Mouse (Mus musculus) cerebellum, adult (tissue): ENCODE measurements around the gene Fam168b.

Experiments
- ATAC-seq: cut with Nextera tagmentation; 2 replicates; pipeline ENCODE4 v1.9.2; 2017; ENCODE audit warnings: mild to moderate bottlenecking, moderate library complexity, mixed read lengths; ENCODE audit not compliant: insufficient number of reproducible peaks, low FRiP score, low TSS enrichment

The Fam168b gene

DNA sequence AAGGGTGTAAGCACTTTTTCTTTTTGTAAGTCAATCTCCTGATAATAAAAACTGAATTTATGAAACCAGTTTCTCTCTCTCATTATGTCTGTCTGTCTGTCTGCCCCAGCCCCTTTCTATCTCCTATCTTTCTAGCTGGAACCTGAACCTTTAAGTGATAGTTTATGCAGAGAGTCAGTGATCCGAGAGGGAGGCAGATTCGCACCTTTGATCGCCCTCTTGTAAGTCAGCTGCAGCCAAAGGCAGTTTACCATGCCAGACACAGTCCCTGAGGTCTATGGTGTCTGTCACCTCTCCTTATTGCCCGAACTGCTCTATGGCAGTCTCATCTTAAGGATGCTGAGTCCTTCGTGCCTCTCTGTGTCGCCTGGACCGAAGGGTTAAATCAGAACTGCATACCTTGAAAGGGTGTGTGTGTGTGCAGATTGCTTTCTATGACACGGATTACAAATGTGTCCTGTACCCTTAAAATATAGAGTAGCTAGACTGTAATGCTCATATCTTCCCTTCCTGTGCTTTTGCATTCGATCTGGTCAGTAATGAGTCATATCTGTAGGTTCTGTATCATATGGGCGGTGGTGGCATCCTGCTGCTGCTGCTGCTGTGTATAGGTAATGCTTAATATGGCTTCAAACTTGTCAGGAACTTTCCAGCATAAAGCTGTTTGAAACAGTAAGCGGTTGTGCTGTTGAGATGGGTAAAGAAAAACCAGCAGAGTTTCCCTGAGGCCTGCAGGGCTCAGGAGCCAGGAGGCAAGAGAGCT, 9.4 kb upstream of the Fam168b start:
- no peak for ATAC-seq

DNA sequence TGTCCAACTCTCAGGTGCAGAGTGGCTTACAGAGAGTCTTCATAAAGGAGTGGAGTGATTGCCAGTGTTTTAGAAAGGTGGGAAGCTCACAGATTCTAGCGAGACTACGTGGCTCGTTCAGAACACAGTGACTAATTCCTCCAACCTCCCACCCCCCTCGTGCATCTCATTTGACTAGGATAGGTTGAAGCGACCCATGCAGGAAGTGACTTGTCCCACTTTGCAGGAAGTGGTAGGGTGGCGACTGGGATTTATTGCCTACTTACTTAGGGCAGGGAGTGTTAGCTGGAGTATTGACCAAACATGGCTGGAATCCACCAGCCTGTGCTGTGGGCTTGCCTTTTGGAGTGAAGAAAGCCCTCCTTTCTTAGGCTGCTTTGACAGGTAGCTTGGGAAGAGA, 8.7 kb upstream of the Fam168b start:
- ATAC-seq = no peak

DNA sequence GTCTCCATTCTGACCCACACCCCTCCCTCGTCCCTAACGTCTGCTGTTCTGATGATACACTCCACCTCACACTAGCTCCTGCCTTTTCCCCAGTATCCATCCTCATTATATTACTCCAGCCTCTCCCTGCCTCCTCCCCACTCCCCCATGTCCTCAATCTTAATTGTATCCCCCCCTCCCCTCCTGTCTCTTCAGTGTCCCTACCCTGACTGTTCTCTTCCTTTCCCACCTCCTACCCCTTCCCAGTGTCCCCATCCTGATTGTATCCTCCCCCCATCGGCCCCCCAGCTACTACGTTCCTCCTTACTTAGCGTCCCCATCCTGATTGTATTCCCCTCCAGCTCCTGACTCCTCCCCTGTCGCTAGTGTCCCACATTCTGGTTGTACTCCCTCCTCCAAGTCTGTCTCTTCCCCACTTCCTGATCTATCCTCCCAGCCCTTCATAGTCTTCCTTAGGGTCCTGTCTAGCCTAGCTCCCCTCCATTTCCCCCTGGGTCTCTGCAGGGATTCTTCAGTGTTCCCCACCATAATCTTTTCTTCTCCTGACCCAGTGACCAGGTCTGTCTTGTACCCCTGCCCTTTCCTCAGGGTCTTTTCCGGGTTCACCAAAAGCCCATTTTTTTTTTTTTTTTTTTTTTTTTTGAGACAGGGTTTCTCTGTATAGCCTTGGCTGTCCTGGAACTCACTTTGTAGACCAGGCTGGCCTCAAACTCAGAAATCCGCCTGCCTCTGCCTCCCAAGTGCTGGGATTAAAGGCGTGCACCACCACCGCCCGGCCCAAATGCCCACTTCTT, 7.7 kb upstream of the Fam168b start:
- peak; percentile 47 for ATAC-seq

DNA sequence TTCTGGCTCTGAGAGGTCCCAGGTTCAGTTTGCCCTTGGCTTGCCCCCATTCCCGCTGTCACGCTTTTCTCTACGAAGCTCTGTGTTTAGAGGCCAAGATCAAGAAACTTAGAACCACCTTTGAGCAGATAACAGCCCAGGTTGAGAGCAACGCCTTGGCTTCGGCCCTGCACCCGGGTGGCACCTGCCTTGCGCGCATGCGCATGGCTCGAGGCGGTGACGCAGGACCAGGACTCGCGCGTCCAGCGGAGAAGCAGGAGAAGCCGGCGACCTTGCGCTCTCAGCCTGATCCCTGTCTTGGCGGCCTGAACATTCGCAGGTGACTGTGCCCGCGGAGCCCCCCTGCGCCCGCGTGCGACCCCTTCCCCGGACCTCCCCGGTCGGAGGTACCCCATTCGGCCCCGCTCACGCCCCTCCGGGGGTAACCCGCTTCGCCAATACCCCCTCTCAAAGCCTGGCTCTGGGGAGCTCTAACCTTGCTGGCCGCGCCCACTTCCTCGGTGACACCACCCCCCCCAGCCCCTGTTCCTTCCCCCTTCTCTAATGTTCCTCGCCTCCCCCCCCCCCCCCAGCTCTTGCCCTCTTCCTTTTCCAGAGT, 7.0 kb upstream of the Fam168b start, which contains the start of gene Plekhb2:
TSS of gene Plekhb2 (plus strand) at position 232 of the 598 bp plus-strand sequence.
- peak; percentile 90 for ATAC-seq

DNA sequence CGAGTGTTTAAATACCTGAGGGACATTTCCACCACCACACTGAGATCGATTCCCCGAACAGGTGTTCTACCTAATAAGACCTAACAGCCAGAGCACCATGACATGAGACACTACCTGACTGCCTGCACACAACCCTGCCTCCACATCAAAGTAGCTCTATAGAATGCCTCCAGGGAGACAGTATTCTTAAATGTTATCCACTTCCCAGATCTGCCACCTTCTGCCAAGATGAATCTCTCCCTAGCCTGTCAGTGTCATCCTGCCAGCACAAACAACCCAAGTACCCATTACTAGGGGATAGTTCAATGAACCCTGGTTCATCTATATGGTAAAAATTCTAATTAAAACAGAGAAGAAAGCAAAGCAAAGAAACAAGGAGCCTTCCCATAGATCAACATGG, 4.2 kb upstream of the Fam168b start:
- no peak for ATAC-seq

DNA sequence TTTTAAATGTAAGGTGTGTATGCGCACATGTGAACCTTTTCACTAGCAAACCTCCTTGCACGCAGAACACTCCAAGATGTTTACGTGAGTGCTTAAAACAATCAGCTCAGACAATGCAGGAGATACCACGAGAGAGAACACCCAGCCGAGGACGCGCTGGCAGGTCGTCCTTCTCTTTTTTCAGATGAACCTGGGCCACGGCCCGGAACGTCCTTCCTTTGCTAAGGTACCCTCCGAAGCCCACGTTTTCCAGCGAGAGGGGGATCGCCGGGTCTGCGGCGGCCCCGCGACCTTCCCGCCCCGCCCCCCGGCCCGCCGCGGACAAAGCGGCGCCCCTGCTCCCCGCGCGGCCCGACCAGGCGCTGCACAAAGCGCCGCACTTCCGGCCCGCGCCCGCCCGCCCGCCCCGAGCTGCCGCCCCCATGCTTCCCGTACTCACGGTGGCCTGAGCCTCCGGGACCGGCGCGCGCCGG, 440 bp downstream of the Fam168b start:
- peak; percentile 43 for ATAC-seq

DNA sequence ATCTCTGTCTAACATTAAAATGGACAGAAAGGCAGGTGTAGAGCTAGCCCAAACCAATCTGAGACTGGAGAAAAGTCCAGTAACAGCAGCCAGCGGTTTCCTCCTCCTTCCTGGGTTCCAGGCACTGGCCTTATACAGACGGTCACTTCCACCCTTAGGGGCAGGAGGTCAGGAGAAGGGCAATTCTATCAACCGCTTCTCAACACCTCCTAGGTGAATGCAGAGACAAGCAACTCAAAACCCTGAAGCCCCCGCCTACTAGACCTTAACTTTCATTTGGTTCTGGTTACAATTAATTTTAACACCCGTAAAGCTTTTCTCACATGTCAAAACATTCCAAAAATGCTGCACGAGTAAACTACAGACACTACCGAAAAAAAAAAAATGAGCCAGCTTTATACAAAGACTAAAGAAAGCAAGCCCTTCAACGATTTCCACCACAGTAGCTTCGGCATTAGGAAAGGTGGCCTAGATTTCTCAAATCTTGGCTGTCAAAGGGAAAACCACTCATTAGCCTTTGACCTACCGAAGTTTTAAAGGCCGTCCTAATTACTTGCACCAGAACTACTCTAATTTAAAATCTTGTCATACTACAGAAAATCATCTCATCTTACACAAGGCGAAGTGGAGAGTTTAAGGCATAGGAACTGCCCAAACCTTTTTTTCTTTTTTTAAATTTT, 1.0 kb downstream of the Fam168b start:
- ATAC-seq = no peak

DNA sequence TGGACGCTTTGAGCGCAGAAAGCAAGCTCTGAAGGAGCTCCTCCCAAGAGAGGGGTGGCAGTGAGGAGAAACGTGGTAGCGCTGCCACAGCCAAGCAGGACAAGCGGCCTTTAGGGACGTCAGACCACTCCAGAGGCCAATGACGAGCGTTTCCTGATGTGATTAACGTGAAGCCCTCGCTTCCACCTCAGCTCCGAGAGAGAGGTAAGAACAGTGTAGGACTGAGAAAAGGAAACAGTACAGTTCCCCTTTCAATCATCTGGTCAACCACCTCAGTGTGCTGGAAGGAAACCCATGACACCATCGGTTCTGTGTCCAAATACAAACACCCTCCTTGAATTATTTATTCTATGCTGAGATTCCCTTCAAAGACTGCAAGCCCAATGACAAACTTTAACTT, 3.6 kb downstream of the Fam168b start:
- ATAC-seq = no peak

DNA sequence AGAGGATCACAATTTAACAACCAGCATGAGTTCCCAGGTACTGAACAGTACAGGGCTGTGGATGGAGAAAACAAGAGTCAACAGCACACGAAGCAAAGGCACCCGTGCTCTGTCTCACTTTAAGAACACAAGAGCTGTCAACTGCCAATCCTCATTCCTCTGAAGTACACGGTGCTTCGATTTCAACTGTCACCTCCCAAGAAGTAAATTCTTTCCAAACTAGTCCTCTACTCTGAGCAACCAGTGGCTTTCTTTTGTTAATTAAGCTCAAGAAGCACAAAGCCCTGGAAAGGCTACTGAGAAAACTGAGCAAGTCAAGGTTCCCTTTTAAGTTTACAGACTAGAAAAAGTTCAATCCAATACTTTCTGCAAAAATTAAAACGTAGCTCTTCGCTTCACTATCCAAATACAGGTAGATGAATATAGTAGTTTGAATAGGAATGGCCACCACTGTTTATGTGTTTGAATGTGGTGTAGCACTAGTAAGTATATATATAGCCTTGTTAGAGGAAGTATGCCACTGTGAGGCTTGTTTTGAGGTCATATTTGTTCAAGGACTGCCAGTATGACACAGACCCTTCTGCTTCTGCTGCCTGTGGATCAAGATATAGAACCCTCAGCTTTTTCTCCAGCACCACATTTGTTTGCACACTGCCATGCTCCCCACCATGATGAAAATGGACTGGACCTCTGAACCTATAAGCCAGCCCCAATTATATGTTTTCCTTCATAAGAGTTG, 4.7 kb downstream of the Fam168b start:
- no peak for ATAC-seq

DNA sequence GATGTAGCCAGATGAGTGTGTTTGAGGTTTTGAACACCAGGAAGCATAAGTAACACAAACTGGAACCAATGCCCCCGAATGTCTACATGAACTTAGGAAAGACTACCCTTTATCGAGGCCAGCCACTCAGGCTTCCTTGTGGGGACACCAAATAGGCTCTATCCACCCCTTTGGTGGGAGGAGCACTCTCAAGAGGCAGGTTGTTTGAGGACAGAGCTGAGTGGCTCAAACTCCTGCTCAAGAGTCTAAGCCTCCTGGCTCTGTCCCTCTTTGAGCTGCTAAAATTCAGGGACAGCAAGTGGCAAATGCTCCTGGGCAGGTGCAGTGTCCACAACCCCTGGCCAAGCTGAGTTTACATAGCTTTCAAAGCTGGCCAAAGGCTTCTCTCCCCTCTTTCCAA, 8.0 kb downstream of the Fam168b start:
- ATAC-seq = no peak

DNA sequence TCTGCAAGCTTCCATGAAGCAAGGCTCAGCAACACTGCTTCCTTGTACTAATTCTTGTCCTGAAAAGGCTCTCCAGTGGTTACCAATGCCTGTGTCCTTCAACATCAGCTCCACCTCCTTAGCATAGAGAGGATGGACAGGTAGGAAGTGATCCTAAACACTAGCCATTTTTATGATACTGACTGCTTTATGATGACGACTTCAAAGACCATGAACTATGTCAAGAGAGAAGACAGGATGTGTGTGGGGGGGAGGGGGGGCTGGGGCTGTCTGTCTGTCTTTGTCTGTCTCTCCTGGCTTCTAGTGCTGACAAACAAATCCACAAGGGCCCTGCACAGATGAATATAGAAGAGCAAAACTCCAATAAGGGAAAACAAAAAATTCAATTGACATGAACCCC, 11.5 kb downstream of the Fam168b start:
- no peak for ATAC-seq

DNA sequence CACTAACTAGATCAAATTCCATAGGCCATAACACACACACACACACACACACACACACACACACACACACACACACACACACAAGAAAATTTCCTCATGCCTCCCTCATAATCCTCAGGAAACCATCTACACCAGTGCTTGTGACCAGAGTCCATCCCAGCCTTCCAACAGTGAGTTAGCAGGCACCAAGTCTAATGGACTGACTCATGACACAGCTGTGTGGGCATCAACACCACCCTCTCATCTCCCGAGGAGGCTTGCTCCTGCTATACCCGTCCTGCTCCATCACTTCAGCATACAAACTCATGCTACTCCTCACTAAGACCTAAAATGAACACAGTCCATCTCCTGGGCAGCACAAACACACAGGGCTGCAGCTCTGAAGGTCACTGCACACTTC, 11.9 kb downstream of the Fam168b start:
- ATAC-seq = no peak

DNA sequence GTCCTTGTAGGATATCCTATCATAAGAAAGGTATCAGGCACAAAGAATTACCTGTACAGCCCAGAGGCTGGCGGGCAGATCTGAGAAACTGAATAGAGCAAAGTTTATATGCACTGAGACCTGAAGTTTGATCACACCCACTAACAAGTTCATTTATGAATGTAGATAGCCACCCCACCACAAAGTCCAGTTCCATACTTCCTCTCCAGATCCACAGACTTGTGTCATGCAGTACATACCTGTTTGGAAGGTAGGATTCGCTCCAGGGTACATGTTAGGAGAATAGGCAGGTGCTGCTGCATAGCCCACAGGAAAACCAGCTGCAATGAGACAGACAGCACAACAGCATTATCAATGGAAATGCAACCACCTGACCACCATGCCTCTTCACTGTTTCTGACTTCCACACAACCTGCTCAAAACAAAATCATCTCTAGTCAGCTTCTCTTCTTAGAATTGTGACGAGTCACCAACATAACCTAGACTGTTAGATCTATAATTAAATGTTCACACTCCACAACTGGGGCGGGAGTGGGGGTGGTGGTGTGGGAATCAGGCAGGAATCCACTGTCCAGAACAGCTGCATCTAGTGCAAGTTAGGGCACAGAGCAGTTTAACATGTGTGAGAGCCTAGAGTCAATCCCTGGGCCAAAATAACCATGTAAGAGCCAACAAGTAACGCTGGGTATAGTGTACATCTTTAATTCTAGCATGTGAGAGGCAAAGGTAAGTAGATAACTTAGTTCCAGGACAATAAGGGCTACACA, 14.2 kb downstream of the Fam168b start:
- ATAC-seq = no peak

DNA sequence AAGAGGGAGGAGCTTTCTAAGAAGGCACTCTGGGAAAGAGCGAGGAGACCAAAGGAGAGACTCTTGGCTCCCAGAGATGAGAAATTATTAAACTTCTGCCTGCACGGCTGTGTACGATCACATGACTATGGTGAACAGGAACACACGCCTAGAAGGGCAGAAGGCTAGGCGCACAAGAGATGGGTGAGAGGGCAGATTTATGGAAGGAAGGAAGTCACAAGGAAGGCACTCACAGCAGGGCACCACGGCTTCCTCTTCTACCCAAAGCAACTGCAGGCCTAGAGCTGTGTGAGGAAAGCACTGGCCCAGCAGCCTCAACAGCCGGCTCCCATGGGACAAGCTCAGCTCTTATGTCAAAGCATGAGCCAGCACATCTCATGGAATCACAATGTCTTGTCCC, 15.0 kb downstream of the Fam168b start:
- no peak for ATAC-seq

DNA sequence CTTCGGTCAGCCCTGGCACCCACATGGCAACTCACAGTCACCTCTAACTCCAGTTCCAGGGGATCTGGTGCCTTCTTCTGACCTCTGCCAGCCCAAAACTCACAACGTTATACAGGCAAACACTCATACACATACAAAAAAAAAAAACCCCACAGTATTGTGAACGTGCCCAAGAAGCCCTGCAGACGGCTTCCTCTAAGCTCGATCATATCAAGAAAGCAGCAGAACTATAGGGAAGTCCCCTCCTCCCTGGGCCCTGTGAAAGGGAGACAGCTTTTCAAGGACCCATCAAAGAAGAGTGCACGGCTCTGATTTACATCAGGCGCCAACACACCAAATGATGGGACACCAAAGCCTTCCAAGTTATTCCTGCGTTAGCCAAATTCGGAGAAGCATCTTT, 17.0 kb downstream of the Fam168b start:
- ATAC-seq = no peak

DNA sequence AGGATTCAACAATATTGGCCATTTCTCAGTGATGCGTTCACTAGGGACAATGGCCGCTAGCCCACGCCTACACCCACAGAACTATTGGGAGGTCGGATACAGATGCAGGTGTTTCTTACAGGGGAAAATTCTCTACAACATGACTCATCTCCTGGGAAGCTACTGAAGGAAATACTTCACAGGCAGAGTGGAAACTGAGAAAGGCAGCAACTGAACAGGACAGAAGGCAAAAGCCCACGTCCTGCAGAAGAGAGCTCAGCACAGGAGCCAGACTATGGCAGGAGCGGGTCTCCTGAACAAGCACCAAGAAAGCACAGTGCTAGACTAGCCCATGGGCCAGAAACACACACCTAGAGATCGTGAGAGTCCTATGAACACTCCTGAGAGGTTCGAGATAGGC, 18.7 kb downstream of the Fam168b start:
- ATAC-seq = no peak

DNA sequence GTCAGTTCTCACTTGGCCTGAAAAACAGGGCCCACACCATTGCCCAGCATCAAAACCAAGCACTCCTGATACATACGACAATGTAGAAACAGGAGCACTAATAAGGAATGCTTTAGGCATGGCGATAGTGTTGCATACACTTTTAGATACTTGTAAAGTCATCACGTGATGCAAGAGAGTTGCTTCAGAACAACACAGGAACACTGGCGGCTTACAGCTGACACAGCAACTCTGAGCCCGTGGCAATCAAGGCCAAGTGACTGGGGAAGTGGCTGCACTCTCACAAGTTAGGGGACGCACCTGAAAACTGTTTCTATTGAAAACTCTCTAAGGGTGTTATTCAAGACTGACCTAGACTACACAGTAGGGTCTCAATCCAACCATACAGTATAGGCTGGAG, 19.5 kb downstream of the Fam168b start:
- ATAC-seq = no peak

DNA sequence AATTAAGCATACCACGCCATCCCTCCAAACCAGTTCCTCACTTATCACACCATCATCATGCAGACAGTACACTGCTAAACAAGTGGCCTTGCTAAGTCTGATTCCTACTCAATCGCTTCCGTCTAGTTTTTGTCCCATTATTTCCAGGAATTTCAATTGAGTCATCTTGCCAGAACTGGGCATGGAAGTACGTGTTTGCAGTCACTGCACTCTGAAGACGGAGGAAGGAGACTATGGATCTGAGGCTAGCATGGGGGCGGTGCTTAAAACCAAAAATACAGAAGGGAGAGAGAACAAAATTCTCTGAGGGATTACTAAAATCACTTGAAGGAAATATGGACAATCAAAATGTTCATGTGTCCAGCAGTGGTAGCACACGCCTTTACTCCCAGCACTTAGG, 20.1 kb downstream of the Fam168b start:
- ATAC-seq = no peak

DNA sequence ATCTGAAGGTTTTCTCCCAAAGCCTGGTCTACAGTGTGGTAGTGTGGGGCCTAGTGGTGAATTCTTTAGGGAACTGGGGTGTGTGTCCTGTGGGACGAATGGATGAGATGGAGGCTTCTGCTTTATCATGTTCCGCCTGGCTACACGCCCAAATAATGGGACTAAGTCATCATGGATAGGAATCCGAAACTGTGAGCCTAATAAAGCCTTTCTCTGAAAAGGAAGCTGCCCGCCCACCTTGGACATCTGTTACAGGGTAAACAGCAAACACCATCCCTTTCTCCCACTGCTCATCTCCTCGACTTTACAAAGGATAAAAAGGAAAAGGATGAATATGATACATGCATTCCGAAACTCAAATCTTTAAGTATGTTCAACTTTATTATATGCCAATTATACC, 20.9 kb downstream of the Fam168b start:
- no peak for ATAC-seq
